Mouse (Mus musculus) fibroblast of lung, adult 2 months (primary cell): ENCODE results near the gene Astn2.

Source experiments
- DNase-seq: peaks from one replicate; pipeline ENCODE4 v3.0.0-alpha.2; 2011; ENCODE audit warnings: low read depth

Gene Astn2

GRCm38 (mm10) chr4:66310315-66311020 lies 93.9 kb downstream of the Astn2 start:
- DNase-seq = no peak

DNA sequence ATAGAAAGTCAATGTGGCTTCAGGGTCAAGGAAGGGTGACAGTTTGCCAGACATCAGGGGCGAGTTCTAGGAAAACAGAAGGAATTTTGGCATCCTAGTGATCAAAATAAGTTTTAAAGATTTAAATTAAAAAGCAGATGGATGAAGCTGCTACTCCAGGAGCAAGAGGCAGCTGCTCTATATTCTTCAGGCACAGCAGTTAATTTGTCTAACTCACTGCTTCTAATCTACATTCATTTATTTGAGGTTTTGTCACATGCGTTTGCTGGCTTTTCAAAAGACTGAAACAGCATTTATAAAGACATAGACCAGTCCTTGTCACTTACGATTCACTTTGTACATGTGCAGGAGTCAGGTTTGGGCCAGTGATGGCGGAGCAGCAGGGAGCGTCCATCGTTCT lies 98.0 kb downstream of the Astn2 start:
- DNase-seq = no peak

DNA sequence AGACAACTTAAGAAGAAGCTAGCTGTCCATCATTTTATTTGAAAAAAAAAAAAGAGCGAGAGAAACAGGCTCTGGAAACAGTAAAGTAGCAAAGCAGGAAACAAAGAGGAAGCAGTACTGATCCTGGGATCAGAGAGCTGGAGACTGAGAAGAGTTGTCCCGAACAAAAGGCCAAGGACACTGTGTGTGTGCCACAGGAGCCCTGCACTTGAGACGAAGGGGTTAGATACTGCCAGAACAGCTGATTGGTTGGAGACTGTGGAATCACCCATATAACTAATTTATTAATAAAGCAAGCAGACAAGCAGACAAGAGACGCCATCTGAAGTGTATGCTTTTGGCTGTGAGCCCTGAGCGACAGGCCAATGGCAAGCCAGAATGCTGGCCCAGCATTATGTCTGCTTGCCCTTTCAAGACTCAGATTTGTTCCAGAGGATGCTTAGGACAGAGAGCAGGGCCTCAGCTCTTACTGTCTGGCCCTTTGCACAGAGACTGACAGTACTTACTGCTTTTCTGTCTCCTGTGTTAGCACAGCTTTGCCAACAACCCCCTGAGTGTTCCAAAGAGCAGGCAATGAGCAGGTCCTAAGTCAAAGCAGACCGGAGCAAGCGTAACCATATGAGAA lies 101.6 kb downstream of the Astn2 start:
- DNase-seq = no peak

GRCm38 (mm10) chr4:66285034-66285433 lies 119.4 kb downstream of the Astn2 start:
- no peak for DNase-seq

DNA sequence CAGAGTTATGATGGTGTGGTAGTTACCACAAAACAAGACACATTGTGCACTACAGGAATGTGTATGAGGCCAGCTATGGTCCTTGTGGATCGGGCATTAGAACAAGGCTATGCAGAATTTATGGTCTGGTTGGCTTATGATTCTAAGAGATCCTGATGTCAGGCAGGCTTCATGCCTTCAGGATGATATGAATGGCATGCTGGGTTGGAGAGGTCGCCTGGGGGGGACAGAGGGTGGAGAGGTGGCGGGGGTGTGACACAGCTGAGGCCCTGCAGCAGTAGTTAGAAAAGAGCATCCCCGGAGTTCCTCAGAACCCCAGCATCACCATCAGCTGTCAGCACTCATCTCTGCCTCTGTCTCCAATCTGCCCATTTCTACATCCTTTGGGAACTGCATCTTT lies 128.3 kb downstream of the Astn2 start:
- DNase-seq = no peak

DNA sequence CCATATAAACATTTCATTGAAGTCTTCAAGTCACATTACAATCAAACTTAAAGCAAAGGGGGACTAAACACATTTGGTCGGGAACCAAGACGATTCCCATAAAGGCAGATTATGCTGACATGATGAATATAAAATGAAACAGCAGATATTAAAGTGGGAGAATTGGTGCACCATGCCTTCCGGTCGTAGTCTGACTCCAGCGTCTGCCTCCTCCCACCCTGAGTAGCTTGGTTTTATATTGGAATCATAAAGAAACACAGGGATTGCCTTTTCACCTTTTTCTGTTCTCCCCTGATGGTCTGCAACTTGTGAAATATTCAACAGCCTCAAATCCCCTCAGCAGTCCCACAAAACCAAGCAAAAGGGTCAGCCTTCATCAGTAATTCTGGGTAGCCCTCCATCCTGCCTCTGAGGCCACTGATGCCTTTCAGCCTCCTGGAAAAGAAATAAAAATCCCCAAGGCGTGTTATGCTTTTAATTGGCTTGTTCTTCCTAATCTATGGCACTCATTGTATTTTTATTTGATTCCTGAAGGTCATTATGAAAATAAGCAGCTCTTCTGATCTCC lies 132.8 kb downstream of the Astn2 start:
- DNase-seq = no peak

DNA sequence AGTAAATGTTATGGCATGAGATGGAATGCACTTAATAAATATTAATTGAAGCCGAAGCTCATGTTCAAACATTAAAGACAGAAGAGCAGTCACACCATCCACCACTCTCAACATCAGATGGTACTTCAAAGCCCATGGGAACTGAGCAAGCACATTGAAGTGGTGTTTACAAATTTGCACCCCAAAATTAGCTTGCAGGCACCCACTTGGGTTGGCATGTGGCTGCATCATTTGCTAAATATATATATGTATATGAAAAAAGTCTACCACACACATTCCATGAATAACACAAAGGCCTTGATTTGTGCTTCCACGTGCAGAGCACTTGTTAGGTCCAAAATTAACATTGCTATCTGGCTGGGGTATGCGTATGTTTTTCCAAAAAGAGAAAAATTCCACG lies 140.4 kb downstream of the Astn2 start:
- DNase-seq = no peak

DNA sequence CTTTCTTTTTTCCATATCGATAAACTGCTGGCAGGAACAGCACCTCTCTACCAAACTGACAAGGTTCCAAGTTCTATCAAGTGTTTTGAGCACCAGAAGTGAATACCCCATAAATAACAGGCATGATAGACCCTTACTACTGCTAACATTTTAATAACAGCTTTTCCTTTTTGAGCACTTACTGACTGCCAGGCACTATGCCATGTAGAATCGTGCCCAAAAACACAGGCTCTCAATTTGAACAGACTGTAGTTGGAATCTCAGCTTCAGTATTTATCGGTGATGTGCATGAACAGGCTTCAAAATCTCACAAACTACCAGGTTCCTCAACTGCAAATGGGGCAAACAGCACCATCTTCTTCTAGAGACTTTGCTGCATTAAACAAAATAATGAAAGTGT lies 143.1 kb downstream of the Astn2 start:
- DNase-seq = no peak

DNA sequence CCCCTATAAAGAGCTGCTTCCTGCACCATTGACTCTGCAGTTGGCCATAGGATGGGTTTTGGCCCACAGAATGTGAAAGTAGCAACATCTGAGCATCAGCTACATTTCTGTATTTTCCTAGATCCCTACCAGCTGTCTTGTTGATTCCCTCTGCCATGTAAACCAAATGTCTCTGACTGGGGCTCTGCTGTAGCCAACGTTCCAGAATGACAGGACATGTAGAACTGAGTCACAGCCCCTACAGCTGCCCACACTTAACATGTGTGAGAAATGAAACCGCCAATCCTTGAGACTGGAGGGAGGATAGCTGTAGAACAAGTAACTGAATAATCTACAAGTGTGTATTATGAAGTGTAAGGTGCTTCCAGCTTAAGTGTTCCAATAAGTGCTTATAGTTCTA lies 145.5 kb downstream of the Astn2 start:
- DNase-seq = no peak

DNA sequence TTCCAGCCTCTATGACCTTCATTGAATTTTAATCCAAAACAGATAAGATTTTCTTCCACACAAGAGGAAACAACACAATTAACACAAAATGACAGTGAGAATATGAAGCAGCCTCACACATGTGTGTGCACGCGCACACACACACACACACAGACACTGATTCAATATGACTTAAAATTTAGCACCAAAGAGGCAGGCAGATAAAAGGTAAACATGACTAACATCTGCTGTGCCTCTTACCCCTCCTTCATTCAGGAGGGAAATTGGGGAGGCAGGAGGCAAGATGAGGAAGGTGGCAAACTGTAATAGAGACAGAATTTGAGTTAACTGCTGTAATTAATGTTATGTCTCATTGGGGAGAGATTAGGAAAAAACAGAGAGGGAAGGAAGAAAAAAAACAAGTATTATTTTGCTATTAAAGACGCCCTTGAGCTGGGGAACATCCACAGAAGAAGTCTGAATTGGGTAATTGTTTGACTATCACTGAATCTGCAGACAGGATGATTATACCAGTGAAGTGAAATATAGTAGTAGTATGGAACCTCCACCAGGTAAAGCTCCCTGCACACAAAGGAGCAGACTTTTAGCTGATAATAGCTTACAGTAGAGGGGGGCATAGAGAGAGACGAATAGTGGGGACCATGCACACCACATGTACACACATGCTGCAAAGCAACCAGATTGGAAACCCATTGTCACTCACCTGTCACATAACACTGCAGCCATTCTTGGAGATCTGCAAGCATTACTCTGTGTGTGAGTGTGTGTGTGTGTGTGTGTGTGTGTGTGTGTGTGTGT lies 149.5 kb downstream of the Astn2 start:
- no peak for DNase-seq

DNA sequence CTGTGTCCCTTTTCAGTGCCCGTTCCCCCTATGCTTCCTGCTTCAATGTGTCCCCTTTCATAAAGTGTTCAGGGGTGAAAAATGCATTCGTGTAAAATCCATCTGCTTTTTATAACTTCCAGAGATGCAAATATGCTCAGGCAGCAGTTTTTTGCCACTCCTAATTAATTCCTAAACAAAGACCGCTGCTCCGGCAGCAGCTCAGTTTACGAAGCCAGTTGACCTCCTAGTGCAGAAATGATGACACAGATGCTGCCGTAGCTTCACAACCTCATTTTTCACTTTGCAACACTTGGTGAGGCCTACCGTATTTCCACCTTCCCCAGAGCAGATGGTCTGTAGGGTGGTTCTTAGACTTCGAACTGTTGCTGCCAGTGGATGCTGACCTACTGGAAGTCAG lies 155.9 kb downstream of the Astn2 start:
- no peak for DNase-seq

GRCm38 (mm10) chr4:66242683-66243082 lies 161.7 kb downstream of the Astn2 start:
- DNase-seq = no peak

DNA sequence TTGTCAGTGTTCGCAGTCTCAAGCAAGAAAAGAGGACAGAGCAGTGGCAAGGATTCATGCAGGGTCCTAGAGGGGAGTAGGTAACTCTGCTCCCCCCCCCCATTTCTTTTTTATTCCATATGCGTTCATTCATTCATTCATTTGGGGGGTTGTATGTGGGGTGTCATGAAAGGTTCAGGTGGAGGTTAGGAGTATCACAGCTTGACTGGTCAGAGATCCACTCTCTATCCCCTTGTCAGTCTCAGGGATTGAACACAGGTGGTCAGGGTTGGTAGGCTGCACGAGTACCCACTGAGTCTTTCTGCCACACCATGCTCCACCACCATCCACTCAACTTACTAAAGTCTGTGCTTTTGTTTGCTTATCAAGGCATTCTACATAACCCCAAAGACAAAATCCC lies 171.6 kb downstream of the Astn2 start:
- DNase-seq = no peak

- DNase-seq = no peak
Measured at GRCm38 (mm10) chr4:66232350-66232749, 172.1 kb downstream of the Astn2 start.

DNA sequence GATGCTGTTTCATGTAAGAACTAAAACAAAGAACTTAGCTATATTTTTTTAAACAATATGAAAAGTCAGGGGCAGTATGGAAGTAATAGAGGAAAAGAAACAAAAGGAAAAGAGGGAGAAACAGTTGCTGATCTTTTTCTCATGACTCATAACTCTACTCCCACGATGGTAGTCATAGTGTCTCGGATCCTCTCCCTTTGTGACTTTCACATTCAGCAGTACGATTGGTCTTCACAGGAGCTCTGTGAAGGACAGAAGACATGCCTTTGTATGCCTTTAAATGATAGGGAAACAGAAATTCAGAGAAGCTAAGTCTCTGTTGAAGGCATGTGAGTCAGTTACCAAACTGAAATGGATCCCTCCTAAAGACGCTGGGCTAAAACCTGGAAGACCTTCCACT lies 173.7 kb downstream of the Astn2 start:
- no peak for DNase-seq

DNA sequence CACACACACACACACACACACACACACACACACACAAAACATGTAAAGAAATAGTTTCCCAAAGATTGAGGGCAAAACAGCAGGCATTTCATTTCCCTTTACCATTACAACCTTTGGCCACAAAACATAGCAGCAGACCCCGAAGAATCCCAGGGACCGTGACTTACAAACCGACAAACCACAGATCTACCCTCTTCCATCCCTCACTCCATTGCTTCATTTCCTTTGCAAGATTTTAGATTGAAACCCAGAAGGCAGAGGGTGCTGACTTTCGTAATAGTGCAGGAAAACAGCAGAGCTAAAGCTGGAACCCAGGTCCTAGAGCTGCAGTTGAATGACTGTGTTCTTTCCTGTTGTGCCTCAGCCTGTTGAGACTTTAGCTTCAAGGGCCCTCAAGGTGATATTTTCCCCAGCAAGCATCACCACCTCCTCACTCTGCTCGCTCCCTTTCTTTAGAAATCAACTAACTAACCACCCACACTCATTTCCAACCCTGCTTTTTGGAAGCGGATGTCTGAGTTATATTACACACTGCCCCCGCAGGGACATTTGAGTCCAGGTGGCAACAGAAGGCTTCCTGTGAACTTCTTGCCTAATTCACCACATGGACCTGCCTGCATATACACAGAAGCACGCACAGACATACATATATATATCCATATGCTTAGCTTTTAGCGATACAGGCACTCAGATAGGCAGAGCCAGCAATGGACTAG lies 181.7 kb downstream of the Astn2 start:
- no peak for DNase-seq

GRCm38 (mm10) chr4:66215170-66215618 lies 189.2 kb downstream of the Astn2 start:
- no peak for DNase-seq

GRCm38 (mm10) chr4:66189636-66190035 lies 214.8 kb downstream of the Astn2 start:
- no peak for DNase-seq

DNA sequence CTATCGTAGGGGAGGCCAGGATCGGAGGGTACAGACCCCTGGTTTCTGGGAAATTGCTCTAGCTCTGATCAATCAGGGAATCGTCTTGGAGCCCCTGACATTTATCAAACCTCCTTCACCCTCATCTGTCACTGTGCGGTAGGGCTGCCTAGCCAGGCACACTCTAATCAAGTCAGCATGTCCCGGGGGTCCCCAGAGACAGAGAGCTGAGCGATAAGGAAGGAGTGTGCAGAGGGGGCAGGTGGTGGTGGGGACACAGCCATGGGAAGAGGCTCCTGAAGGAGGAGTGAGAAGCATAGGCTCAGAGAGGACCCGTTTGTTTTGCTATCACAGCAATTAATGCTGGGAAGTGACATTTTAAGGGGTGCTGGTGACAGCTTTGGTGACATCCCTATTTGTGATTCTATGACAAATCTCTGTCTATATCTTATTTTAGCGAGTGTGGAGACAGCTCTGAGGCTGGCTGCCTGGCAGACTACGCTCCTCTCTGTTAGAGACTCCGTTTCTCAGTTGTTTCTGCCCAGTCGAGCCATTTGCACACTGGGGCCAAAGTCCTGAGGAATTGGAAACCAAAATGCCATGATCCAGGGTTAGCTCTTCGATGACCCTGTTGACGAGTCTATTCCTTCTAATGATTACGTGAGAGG lies 228.4 kb downstream of the Astn2 start:
- no peak for DNase-seq

- no peak for DNase-seq
Measured at GRCm38 (mm10) chr4:66171583-66171982, 232.8 kb downstream of the Astn2 start.

- DNase-seq = no peak
Measured at GRCm38 (mm10) chr4:66170787-66171186, 233.6 kb downstream of the Astn2 start.

DNA sequence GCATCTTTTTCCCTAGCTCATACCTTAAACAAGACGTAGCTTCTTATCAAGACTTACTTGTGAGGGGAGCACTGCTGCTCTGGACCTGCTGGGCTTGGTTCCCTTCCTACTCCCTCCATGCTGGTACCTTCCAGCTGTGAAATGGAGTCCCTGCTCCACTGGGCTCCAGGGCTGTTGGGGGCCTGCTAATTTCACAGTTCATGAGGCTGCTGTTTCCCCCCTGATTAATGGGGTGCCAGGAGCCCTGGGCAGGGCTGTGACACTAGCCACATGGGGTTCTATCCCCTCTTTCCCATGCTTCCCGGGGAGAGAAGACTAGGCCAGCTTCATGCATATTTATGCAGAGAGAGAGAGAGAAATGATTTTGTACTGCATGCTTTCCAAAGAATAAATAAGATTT lies 234.9 kb downstream of the Astn2 start:
- no peak for DNase-seq
